Mouse (Mus musculus) embryonic fibroblast, embryonic 13.5 days (primary cell): ENCODE measurements around the gene Parm1. TPM values are rescaled to one million over a fixed set of nuclear protein-coding genes. Genes with fewer than 3 reads are reported as not detected.

Experiments used
- H3K27ac ChIP-seq: 2 replicates; pipeline ENCODE4 v1.5.1; 2012; ENCODE audit warnings: low read length, control low read depth, inconsistent platforms; ENCODE audit not compliant: insufficient read depth
- H3K4me1 ChIP-seq: 2 replicates; pipeline ENCODE4 v1.6.1; 2011; ENCODE audit warnings: low read length; ENCODE audit not compliant: control insufficient read depth, insufficient read depth
- H3K4me3 ChIP-seq: 2 replicates; pipeline ENCODE4 v1.5.1; 2011; ENCODE audit warnings: mild to moderate bottlenecking, control low read depth, low read length; ENCODE audit not compliant: insufficient read depth
- CTCF ChIP-seq: IDR thresholded peaks from 2 replicates; pipeline ENCODE4 v1.5.1; 2011; ENCODE audit warnings: mild to moderate bottlenecking, control low read depth, low read length, moderate library complexity, borderline replicate concordance; ENCODE audit not compliant: insufficient read depth
- POLR2A ChIP-seq: IDR thresholded peaks from 2 replicates; pipeline ENCODE4 v1.6.1; 2011; ENCODE audit warnings: low read depth, mild to moderate bottlenecking, control low read depth, low read length, moderate library complexity
- polyA plus RNA-seq: library from polyadenylated mRNA; stranded (reverse); fragments of >200 nt; gene quantifications from 2 replicates; pipeline ENCODE4 v1.2.4, GENCODE M21; 2011; ENCODE audit warnings: low read depth; ENCODE audit not compliant: missing spikeins, insufficient read length

Gene Parm1
- polyA plus RNA-seq, 1 experiment = 7.1 TPM

- Histone ChIP-seq H3K4me3 (no peak overlapping the region), H3K4me1 (no peaks in the 10 kb centered on the region), H3K27ac (no peak overlapping the region)
- TF ChIP-seq CTCF (no peak), POLR2A (no peak)
Measured at GRCm38 (mm10) chr5:91517077-91517476, 338 bp upstream of the Parm1 start.

GRCm38 (mm10) chr5:91518302-91518790 is 931 bp downstream of the Parm1 start:
- Histone ChIP-seq H3K4me1 (no peaks in the 10 kb centered on the region), H3K27ac (no peak overlapping the region), H3K4me3 (peak overlapping the region; percentile 42)
- TF ChIP-seq CTCF = no peak
- TF ChIP-seq POLR2A = no peak

GRCm38 (mm10) chr5:91518946-91519345 is 1.5 kb downstream of the Parm1 start:
- H3K4me1 ChIP-seq = no peaks in the 10 kb centered on the region
- no peak overlapping the region for H3K27ac ChIP-seq

GRCm38 (mm10) chr5:91519521-91519920 is 2.1 kb downstream of the Parm1 start:
- TF ChIP-seq POLR2A = no peak
- TF ChIP-seq CTCF = no peak
- Histone ChIP-seq H3K4me1 (no peaks in the 10 kb centered on the region), H3K4me3 (no peak overlapping the region), H3K27ac (no peak overlapping the region)

More at GRCm38 (mm10) chr5:91518946-91519345, 1.5 kb downstream of the Parm1 start:
- no peak overlapping the region for H3K4me3 ChIP-seq
- TF ChIP-seq POLR2A (no peak), CTCF (no peak)

GRCm38 (mm10) chr5:91532748-91533496 is 15.5 kb downstream of the Parm1 start:
- H3K27ac ChIP-seq = no peak overlapping the region; the same call in 1 of the 2 replicates
- TF ChIP-seq CTCF = no peak
- no peak for TF ChIP-seq POLR2A
- no peak overlapping the region for H3K4me3 ChIP-seq
- H3K4me1 ChIP-seq = no peaks in the 10 kb centered on the region

- Histone ChIP-seq H3K4me1 (peaks cover 2% of the 10 kb centered on the region; the same call in 1 of the 2 replicates), H3K4me3 (no peak overlapping the region), H3K27ac (no peak overlapping the region)
- TF ChIP-seq CTCF (no peak), POLR2A (no peak)
Measured at GRCm38 (mm10) chr5:91559071-91559610, 41.7 kb downstream of the Parm1 start.

- Histone ChIP-seq H3K4me1 (peaks cover 2% of the 10 kb centered on the region; the same call in 1 of the 2 replicates), H3K27ac (no peak overlapping the region), H3K4me3 (no peak overlapping the region)
- TF ChIP-seq CTCF (no peak), POLR2A (no peak)
Measured at GRCm38 (mm10) chr5:91559711-91560110, 42.3 kb downstream of the Parm1 start.

- no peak for TF ChIP-seq CTCF
- TF ChIP-seq POLR2A = no peak
- H3K4me1 ChIP-seq = peaks cover 2% of the 10 kb centered on the region
- no peak overlapping the region for H3K27ac ChIP-seq
- H3K4me3 ChIP-seq = no peak overlapping the region
Measured at GRCm38 (mm10) chr5:91561394-91561793, 44.0 kb downstream of the Parm1 start.

- H3K4me3 ChIP-seq = no peak overlapping the region
- H3K27ac ChIP-seq = no peak overlapping the region
- TF ChIP-seq POLR2A (no peak), CTCF (no peak)
- peaks cover 2% of the 10 kb centered on the region for H3K4me1 ChIP-seq
Measured at GRCm38 (mm10) chr5:91562486-91562885, 45.1 kb downstream of the Parm1 start.

- Histone ChIP-seq H3K4me3 (no peak overlapping the region), H3K27ac (no peak overlapping the region)
- TF ChIP-seq POLR2A = no peak
- no peak for TF ChIP-seq CTCF
Measured at GRCm38 (mm10) chr5:91564054-91564453, 46.6 kb downstream of the Parm1 start.

More at GRCm38 (mm10) chr5:91564054-91564453, 46.6 kb downstream of the Parm1 start:
- H3K4me1 ChIP-seq = peaks cover 2% of the 10 kb centered on the region
